Mouse (Mus musculus) midbrain, embryonic 12.5 days (tissue): ENCODE results near the gene Mtfr2. TPM values are rescaled to one million over a fixed set of nuclear protein-coding genes. Genes with fewer than 3 reads are reported as not detected.

Experiments
- polyA plus RNA-seq: library from polyadenylated mRNA; unstranded; fragments of >200 nt; fragmentation: Nextera tagmentation; extraction: Ambion mirVana; gene quantifications from 2 replicates; pipeline ENCODE4 v1.2.1, GENCODE M21; 2016

Mtfr2 gene
- polyA plus RNA-seq, 1 experiment from 2014 or later: 1.7 TPM

Other genes with a start within 250 kb of the Mtfr2 start
- gene Map7, start 199.3 kb upstream of the Mtfr2 start, polyA plus RNA-seq: 4.5 and 5.5 TPM in 2 replicates
- 170 and 173 TPM in 2 replicates for gene Bclaf1, start 35.3 kb upstream of the Mtfr2 start, polyA plus RNA-seq